Mouse (Mus musculus): ENCODE measurements around the gene Twf2. TPM values are rescaled to one million over a fixed set of nuclear protein-coding genes. Genes with fewer than 3 reads are reported as not detected.

Gene Twf2
- 1.7 TPM for polyA plus RNA-seq (2014; fragmentation: Illumina TruSeq; extraction: RNeasy Lipid Tissue Mini Kit (QIAGEN cat#74804); ENCODE audit: low read depth, low replicate concordance)

GRCm38 (mm10) chr9:106202819-106203636 lies at the start of gene Twf2:
Twf2 (plus strand) TSS chr9:106203108.

GRCm38 (mm10) chr9:106158037-106158491 lies 44.8 kb upstream of the Twf2 start, which contains the start of gene Glyctk:
Glyctk (minus strand) TSS chr9:106158138.

GRCm38 (mm10) chr9:106170556-106171345 lies 32.2 kb upstream of the Twf2 start, which contains the start of gene Wdr82:
Wdr82 (plus strand) TSS chr9:106170928.

GRCm38 (mm10) chr9:106199535-106200272 lies 3.2 kb upstream of the Twf2 start, which contains the start of gene Ppm1m:
Ppm1m (minus strand) TSS chr9:106199746.

GRCm38 (mm10) chr9:106222261-106222851 lies 19.4 kb downstream of the Twf2 start, which contains the start of gene Tlr9:
Tlr9 (plus strand) TSS chr9:106222598.

Other genes with a start within 250 kb of the Twf2 start
- gene Col6a5, start 242.5 kb upstream of the Twf2 start, polyA plus RNA-seq (2014; fragmentation: Illumina TruSeq; extraction: RNeasy Lipid Tissue Mini Kit (QIAGEN cat#74804); ENCODE audit: low read depth, low replicate concordance): 0.76 TPM
- gene Col6a4, start 106.3 kb upstream of the Twf2 start, polyA plus RNA-seq (2014; fragmentation: Illumina TruSeq; extraction: RNeasy Lipid Tissue Mini Kit (QIAGEN cat#74804); ENCODE audit: low read depth, low replicate concordance): 0.35 TPM
- gene Glyctk, start 45.0 kb upstream of the Twf2 start, polyA plus RNA-seq (2014; fragmentation: Illumina TruSeq; extraction: RNeasy Lipid Tissue Mini Kit (QIAGEN cat#74804); ENCODE audit: low read depth, low replicate concordance): not detected
- gene Wdr82, start 32.2 kb upstream of the Twf2 start, polyA plus RNA-seq (2014; fragmentation: Illumina TruSeq; extraction: RNeasy Lipid Tissue Mini Kit (QIAGEN cat#74804); ENCODE audit: low read depth, low replicate concordance): 109 TPM
- 10.9 TPM for gene Ppm1m, start 3.4 kb upstream of the Twf2 start, polyA plus RNA-seq (2014; fragmentation: Illumina TruSeq; extraction: RNeasy Lipid Tissue Mini Kit (QIAGEN cat#74804); ENCODE audit: low read depth, low replicate concordance)
- not detected for gene Tlr9, start 19.5 kb downstream of the Twf2 start, polyA plus RNA-seq (2014; fragmentation: Illumina TruSeq; extraction: RNeasy Lipid Tissue Mini Kit (QIAGEN cat#74804); ENCODE audit: low read depth, low replicate concordance)
- 319 TPM for gene Alas1, start 45.5 kb downstream of the Twf2 start, polyA plus RNA-seq (2014; fragmentation: Illumina TruSeq; extraction: RNeasy Lipid Tissue Mini Kit (QIAGEN cat#74804); ENCODE audit: low read depth, low replicate concordance)
- not detected for gene Poc1a, start 78.0 kb downstream of the Twf2 start, polyA plus RNA-seq (2014; fragmentation: Illumina TruSeq; extraction: RNeasy Lipid Tissue Mini Kit (QIAGEN cat#74804); ENCODE audit: low read depth, low replicate concordance)
- 13.1 TPM for gene Dusp7, start 165.5 kb downstream of the Twf2 start, polyA plus RNA-seq (2014; fragmentation: Illumina TruSeq; extraction: RNeasy Lipid Tissue Mini Kit (QIAGEN cat#74804); ENCODE audit: low read depth, low replicate concordance)
- gene Rpl29, start 226.3 kb downstream of the Twf2 start, polyA plus RNA-seq (2014; fragmentation: Illumina TruSeq; extraction: RNeasy Lipid Tissue Mini Kit (QIAGEN cat#74804); ENCODE audit: low read depth, low replicate concordance): 28.9 TPM
- gene Acy1, start 235.2 kb downstream of the Twf2 start, polyA plus RNA-seq (2014; fragmentation: Illumina TruSeq; extraction: RNeasy Lipid Tissue Mini Kit (QIAGEN cat#74804); ENCODE audit: low read depth, low replicate concordance): 0.82 TPM
- gene Abhd14b, start 244.4 kb downstream of the Twf2 start, polyA plus RNA-seq (2014; fragmentation: Illumina TruSeq; extraction: RNeasy Lipid Tissue Mini Kit (QIAGEN cat#74804); ENCODE audit: low read depth, low replicate concordance): 17.8 TPM
- 1.0 TPM for gene Abhd14a, start 244.6 kb downstream of the Twf2 start, polyA plus RNA-seq (2014; fragmentation: Illumina TruSeq; extraction: RNeasy Lipid Tissue Mini Kit (QIAGEN cat#74804); ENCODE audit: low read depth, low replicate concordance)